Comparison of ENCODE assay signal across 17 mouse cellular contexts in genomic region chr10:84636656-84637055, GRCm38 (mm10).
"Had no signal": no experiment of that assay in that cellular context is flagged by ENCODE, and none has a peak within 500 bp of the region (broad histone marks: within the 10 kb centered on the region; RNA-seq: fewer than 3 reads in every experiment).

No protein-coding gene starts in this region.

- ATAC-seq: lung, postnatal 0 days; midbrain, embryonic 15.5 days had no signal

- H3K9ac ChIP-seq: lung, embryonic 15.5 days; midbrain, embryonic 12.5 days; midbrain, embryonic 15.5 days; neural tube, embryonic 12.5 days; stomach, embryonic 15.5 days had no signal

- H3K27me3 ChIP-seq: lung, embryonic 15.5 days; megakaryocyte, embryonic 14.5 days; midbrain, embryonic 12.5 days; midbrain, embryonic 15.5 days; neural tube, embryonic 12.5 days; stomach, embryonic 15.5 days had no signal

- DNase-seq: lung, adult 2 months; lung, postnatal 14 days; lung, postnatal 36 days; right cerebral cortex, postnatal 25 days; right cerebral cortex, postnatal 4 days; thymus, adult 2 months; thymus, postnatal 25 days; thymus, postnatal 4 days had no signal

- H3K9me3 ChIP-seq: lung, embryonic 15.5 days; megakaryocyte, embryonic 14.5 days; midbrain, embryonic 12.5 days; midbrain, embryonic 15.5 days; neural tube, embryonic 12.5 days; stomach, embryonic 15.5 days had no signal

- H3K27ac ChIP-seq: lung, embryonic 15.5 days; macrophage; midbrain, embryonic 12.5 days; midbrain, embryonic 15.5 days; neural tube, embryonic 12.5 days; stomach, embryonic 15.5 days; stomach, postnatal 0 days had no signal

- H3K4me3 ChIP-seq: lung, embryonic 15.5 days; megakaryocyte, embryonic 14.5 days; midbrain, embryonic 12.5 days; midbrain, embryonic 15.5 days; neural tube, embryonic 12.5 days; stomach, embryonic 15.5 days had no signal

- H3K4me2 ChIP-seq: lung, embryonic 15.5 days; midbrain, embryonic 12.5 days; midbrain, embryonic 15.5 days; neural tube, embryonic 12.5 days; stomach, embryonic 15.5 days had no signal

- H3K4me1 ChIP-seq: lung, embryonic 15.5 days; midbrain, embryonic 12.5 days; midbrain, embryonic 15.5 days; neural tube, embryonic 12.5 days; stomach, embryonic 15.5 days had no signal
